Mouse (Mus musculus) macrophage (primary cell): ENCODE data around the gene Apobec3. TPM values are rescaled to one million over a fixed set of nuclear protein-coding genes. Genes with fewer than 3 reads are reported as not detected.

ENCODE experiments used
- H3K27ac ChIP-seq: fragments of 350-480 bp; formaldehyde crosslinking; 2 replicates; pipeline ENCODE4 v1.9.0; 2021
- H3K36me3 ChIP-seq: fragments of 350-480 bp; formaldehyde crosslinking; 2 replicates; pipeline ENCODE4 v1.9.0; 2021; ENCODE audit errors: inconsistent target
- H3K4me3 ChIP-seq: fragments of 350-480 bp; formaldehyde crosslinking; 2 replicates; pipeline ENCODE4 v1.9.0; 2021; ENCODE audit errors: inconsistent target
- H3K79me2 ChIP-seq: fragments of 350-480 bp; formaldehyde crosslinking; 2 replicates; pipeline ENCODE4 v1.9.0; 2021; ENCODE audit errors: inconsistent target
- WGBS: methylation state at CpG from one replicate; pipeline ENCODE4 v1.1.7; 2026; ENCODE audit warnings: inconsistent platforms; ENCODE audit not compliant: missing documents; 5-methylcytosine and 5-hydroxymethylcytosine counted together
- polyA plus RNA-seq: library from polyadenylated mRNA; stranded (reverse); fragments of 250-400 nt; gene quantifications from 3 replicates; pipeline ENCODE4 v1.2.4, GENCODE M21; 2018; ENCODE audit warnings: inconsistent platforms

The Apobec3 gene
- polyA plus RNA-seq, 1 experiment from 2014 or later = 42.5 TPM

GRCm38 (mm10) chr15:79882623-79883267, 8.7 kb upstream of the Apobec3 start:
- H3K79me2 ChIP-seq = no peaks in the 10 kb centered on the region
- 31% methylated on average over 19 of the region's 19 CpGs for whole genome bisulfite sequencing
- H3K4me3 ChIP-seq = no peak overlapping the region
- peaks cover under 1% of the 10 kb centered on the region; the same call in 1 of the 2 replicates for H3K36me3 ChIP-seq
- no peak overlapping the region for H3K27ac ChIP-seq

DNA sequence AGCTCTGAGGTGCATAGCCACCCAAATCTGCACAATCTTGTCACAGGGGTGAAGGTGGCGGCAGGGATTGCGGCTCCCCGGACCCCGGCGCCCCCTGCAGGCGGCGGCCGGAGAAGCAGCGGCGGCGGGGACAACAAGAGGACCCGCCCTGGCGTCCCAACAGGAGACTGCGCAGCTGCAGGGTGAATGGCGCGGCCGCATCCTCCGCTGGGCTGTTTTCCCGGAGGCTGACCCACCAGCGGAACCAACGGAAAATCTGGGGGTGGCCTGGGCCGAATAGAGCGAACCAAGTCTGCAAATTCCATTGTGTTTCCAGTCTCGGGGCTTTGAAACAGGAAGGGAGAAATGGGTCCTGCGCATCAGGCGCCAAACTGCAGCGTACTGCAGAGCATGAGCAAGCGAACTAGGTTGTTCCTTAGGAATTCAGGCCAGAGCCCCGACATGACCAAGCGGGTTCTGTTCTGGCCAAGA, 8.1 kb upstream of the Apobec3 start:
- under 1% methylated on average over 30 of the region's 30 CpGs for WGBS
- peak overlapping the region; percentile 28 for H3K27ac ChIP-seq
- H3K36me3 ChIP-seq = peaks cover 7% of the 10 kb centered on the region
- H3K4me3 ChIP-seq = peak overlapping the region; percentile 39
- no peaks in the 10 kb centered on the region for H3K79me2 ChIP-seq

GRCm38 (mm10) chr15:79884820-79885219, 6.6 kb upstream of the Apobec3 start:
- Histone ChIP-seq H3K27ac (no peak overlapping the region), H3K79me2 (no peaks in the 10 kb centered on the region; the same call in 1 of the 2 replicates), H3K36me3 (peaks cover 8% of the 10 kb centered on the region), H3K4me3 (no peak overlapping the region)
- 86% methylated on average over 5 of the region's 5 CpGs for WGBS

- peaks cover 60% of the 10 kb centered on the region for H3K79me2 ChIP-seq
- WGBS = 0% methylated on average over 11 of the region's 12 CpGs
- peaks cover 16% of the 10 kb centered on the region for H3K36me3 ChIP-seq
- H3K4me3 ChIP-seq = peak overlapping the region; percentile 96
- H3K27ac ChIP-seq = peak overlapping the region; percentile 86
Measured at GRCm38 (mm10) chr15:79892213-79892541, 718 bp downstream of the Apobec3 start.

- Histone ChIP-seq H3K36me3 (peaks cover 21% of the 10 kb centered on the region), H3K79me2 (peaks cover 60% of the 10 kb centered on the region), H3K4me3 (peak overlapping the region; percentile 96), H3K27ac (peak overlapping the region; percentile 86)
- WGBS = 17% methylated on average over 14 of the region's 15 CpGs
Measured at GRCm38 (mm10) chr15:79892995-79893823, 1.8 kb downstream of the Apobec3 start.

GRCm38 (mm10) chr15:79893824-79894123, 2.3 kb downstream of the Apobec3 start:
- H3K27ac ChIP-seq = peak overlapping the region; percentile 86
- peaks cover 24% of the 10 kb centered on the region for H3K36me3 ChIP-seq
- WGBS = 62% methylated on average over 3 of the region's 3 CpGs
- peaks cover 60% of the 10 kb centered on the region for H3K79me2 ChIP-seq
- H3K4me3 ChIP-seq = peak overlapping the region; percentile 96

GRCm38 (mm10) chr15:79894343-79894742, 2.9 kb downstream of the Apobec3 start:
- Histone ChIP-seq H3K36me3 (peaks cover 30% of the 10 kb centered on the region), H3K4me3 (peak overlapping the region; percentile 96; the same call in 1 of the 2 replicates), H3K79me2 (peaks cover 60% of the 10 kb centered on the region), H3K27ac (peak overlapping the region; percentile 86)
- 32% methylated on average over 4 of the region's 4 CpGs for WGBS

- peak overlapping the region; percentile 96; the same call in 1 of the 2 replicates for H3K4me3 ChIP-seq
- 17% methylated on average over 5 of the region's 23 CpGs for WGBS
Measured at GRCm38 (mm10) chr15:79895221-79896079, 4.0 kb downstream of the Apobec3 start.

GRCm38 (mm10) chr15:79896080-79896725, 4.7 kb downstream of the Apobec3 start:
- peaks cover 50% of the 10 kb centered on the region for H3K79me2 ChIP-seq
- peaks cover 48% of the 10 kb centered on the region for H3K36me3 ChIP-seq
- whole genome bisulfite sequencing = 56% methylated on average over 9 of the region's 9 CpGs
- H3K4me3 ChIP-seq = no peak overlapping the region
- H3K27ac ChIP-seq = 0 out of 2 replicates have a peak overlapping the region, but pooled peaks have one; percentile 4

More at GRCm38 (mm10) chr15:79895221-79896079, 4.0 kb downstream of the Apobec3 start:
- Histone ChIP-seq H3K36me3 (peaks cover 41% of the 10 kb centered on the region), H3K79me2 (peaks cover 58% of the 10 kb centered on the region), H3K27ac (peak overlapping the region; percentile 86)

GRCm38 (mm10) chr15:79898988-79899387, 7.5 kb downstream of the Apobec3 start:
- Histone ChIP-seq H3K79me2 (peaks cover 26% of the 10 kb centered on the region), H3K27ac (no peak overlapping the region), H3K4me3 (no peak overlapping the region), H3K36me3 (peaks cover 72% of the 10 kb centered on the region)
- WGBS = 86% methylated on average over 5 of the region's 5 CpGs

DNA sequence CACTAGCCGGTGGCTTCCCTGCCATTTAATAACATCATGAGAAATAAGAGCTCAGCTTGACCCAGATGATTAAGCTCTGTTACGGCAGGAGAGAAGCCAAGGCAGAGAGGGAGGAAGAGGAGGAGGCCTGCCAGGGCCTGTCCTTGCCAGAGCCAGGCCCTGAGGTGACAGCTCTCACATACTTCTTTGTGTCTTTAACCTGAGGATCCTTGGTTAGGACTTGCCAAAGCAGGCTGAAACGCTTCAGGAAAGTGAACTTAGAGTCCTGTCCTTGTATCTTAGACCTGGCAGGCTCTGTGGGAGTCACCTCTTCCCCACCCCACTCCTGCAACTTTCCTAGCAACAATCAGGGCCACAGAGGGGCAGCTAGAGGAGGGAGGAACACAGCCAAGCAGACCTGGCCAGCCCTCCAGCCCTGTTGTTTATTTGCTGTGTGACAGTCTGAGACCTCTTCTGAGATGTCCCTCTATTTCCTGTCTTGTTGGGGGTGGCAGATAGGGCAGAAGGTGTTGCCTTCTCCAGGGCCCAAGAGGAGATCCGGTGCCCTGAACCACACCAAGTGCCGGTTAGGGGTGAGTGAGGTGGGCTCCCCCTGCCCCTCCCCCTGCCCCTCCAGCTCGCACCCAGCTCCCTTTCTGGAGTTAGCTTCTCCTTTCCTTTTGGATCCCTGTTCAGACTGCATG, 8.5 kb downstream of the Apobec3 start:
- Histone ChIP-seq H3K4me3 (no peak overlapping the region), H3K79me2 (peaks cover 16% of the 10 kb centered on the region; the same call in 1 of the 2 replicates), H3K27ac (no peak overlapping the region), H3K36me3 (peaks cover 82% of the 10 kb centered on the region)
- WGBS = 79% methylated on average over 6 of the region's 6 CpGs

- Histone ChIP-seq H3K27ac (no peak overlapping the region), H3K36me3 (peaks cover 90% of the 10 kb centered on the region), H3K79me2 (peaks cover 14% of the 10 kb centered on the region; the same call in 1 of the 2 replicates), H3K4me3 (no peak overlapping the region)
- WGBS = 77% methylated on average over 7 of the region's 7 CpGs
Measured at GRCm38 (mm10) chr15:79900751-79901150, 9.3 kb downstream of the Apobec3 start.

GRCm38 (mm10) chr15:79901399-79901798, 9.9 kb downstream of the Apobec3 start:
- Histone ChIP-seq H3K79me2 (peaks cover 10% of the 10 kb centered on the region; the same call in 1 of the 2 replicates), H3K36me3 (peaks cover 93% of the 10 kb centered on the region), H3K4me3 (no peak overlapping the region), H3K27ac (no peak overlapping the region)
- WGBS = 88% methylated on average over 2 of the region's 2 CpGs
